Mouse (Mus musculus) bone marrow, adult 2 months (tissue): ENCODE measurements around the gene Tbc1d1.

Source experiments
- CTCF ChIP-seq: fragments of 200-500 bp; IDR thresholded peaks from 2 replicates; pipeline ENCODE4 v1.5.1; 2011; ENCODE audit warnings: low read length, control low read depth; ENCODE audit not compliant: control insufficient read depth, insufficient read depth
- POLR2A ChIP-seq: fragments of 200-500 bp; IDR thresholded peaks from 2 replicates; pipeline ENCODE4 v1.6.1; 2011; ENCODE audit warnings: low read depth, mild to moderate bottlenecking, control low read depth, low read length, borderline replicate concordance; ENCODE audit not compliant: control insufficient read depth

DNA sequence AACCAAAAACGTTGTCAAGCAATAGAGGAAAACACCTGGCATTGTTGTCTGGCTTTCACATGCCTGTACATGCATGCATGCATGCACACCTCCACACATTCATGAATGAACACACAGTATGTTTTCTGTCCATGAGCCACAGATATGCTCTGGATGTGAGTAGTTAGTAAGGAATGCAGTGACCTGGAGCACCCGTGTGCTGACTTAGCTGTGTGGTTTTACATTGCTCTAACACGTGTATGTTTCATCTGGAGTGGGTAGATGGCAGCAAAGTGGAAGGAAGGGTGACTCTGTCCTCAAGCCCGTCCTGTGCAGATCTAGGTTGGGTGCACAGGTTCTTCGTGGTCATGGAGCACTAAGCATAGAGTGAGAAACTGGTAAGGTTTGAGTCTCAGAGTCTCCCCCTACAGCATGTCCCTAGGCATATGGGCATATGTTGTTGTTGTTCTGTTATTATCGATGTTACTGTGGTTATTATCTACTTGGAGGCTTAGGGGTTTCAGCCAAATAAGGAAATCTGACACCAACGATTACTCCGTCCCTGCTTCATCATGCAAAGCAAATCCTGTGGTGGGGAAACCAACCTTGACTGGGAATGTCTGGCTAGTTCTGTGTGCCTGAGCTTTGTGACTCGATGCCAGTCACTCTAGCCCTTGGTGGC, 86.8 kb downstream of the Tbc1d1 start:
- TF ChIP-seq POLR2A = no peak
- TF ChIP-seq CTCF = peak; percentile 11; the same call in 1 of the 2 replicates
